Mouse (Mus musculus) left cerebral cortex, adult 9 months (tissue): Measurements from ENCODE around the gene Zbtb7a.

ENCODE experiments used
- DNase-seq, 2 experiments: peaks; one replicate each; pipeline ENCODE4 v3.0.0; 2022; ENCODE audit warnings: low spot score in 2 of 2

Gene Zbtb7a

GRCm38 (mm10) chr10:81190236-81190911, 55.4 kb downstream of the Zbtb7a start:
- DNase-seq, result no peak

GRCm38 (mm10) chr10:81190912-81191321, 55.9 kb downstream of the Zbtb7a start:
- DNase-seq, result no peak

GRCm38 (mm10) chr10:81191342-81191982, 56.4 kb downstream of the Zbtb7a start:
- DNase-seq, result no peak

GRCm38 (mm10) chr10:81192270-81192967, 57.4 kb downstream of the Zbtb7a start:
- DNase-seq, result peak; percentile 84 to 89

- no peak for DNase-seq
Measured at GRCm38 (mm10) chr10:81192968-81193501, 58.0 kb downstream of the Zbtb7a start.

- DNase-seq, result no peak
Measured at GRCm38 (mm10) chr10:81193991-81194774, 59.2 kb downstream of the Zbtb7a start.

GRCm38 (mm10) chr10:81195300-81195699, 60.3 kb downstream of the Zbtb7a start:
- DNase-seq, result no peak

GRCm38 (mm10) chr10:81196470-81197065, 61.5 kb downstream of the Zbtb7a start:
- DNase-seq, result no peak

GRCm38 (mm10) chr10:81197305-81197704, 62.3 kb downstream of the Zbtb7a start:
- DNase-seq, result no peak

- peak in 1 of 2 experiments; percentile 84 for DNase-seq
Measured at GRCm38 (mm10) chr10:81198230-81198629, 63.2 kb downstream of the Zbtb7a start.

GRCm38 (mm10) chr10:81198990-81199389, 64.0 kb downstream of the Zbtb7a start:
- DNase-seq, result no peak

GRCm38 (mm10) chr10:81200141-81200540, 65.1 kb downstream of the Zbtb7a start:
- DNase-seq, result no peak

- DNase-seq, result no peak
Measured at GRCm38 (mm10) chr10:81200605-81201287, 65.7 kb downstream of the Zbtb7a start.

GRCm38 (mm10) chr10:81201807-81202758, 67.1 kb downstream of the Zbtb7a start, which contains the start of gene Nmrk2:
Gene Nmrk2 (minus strand): TSS chr10:81202051.
- DNase-seq, result no peak
